Mouse (Mus musculus) stomach, embryonic 14.5 days (tissue): ENCODE measurements around the gene Ccdc18. TPM values are rescaled to one million over a fixed set of nuclear protein-coding genes. Genes with fewer than 3 reads are reported as not detected.

Experiments
- ATAC-seq: fragments of 200-750 bp; cut with Nextera tagmentation; 2 replicates; pipeline ENCODE4 v1.8.0; 2017; ENCODE audit warnings: low read depth, moderate TSS enrichment; ENCODE audit not compliant: insufficient number of reproducible peaks, insufficient read depth, low FRiP score
- H3K27ac ChIP-seq: fragments of 300-500 bp; sonication (generic); 2 replicates; pipeline ENCODE4 v1.5.1; 2014; ENCODE audit warnings: mild to moderate bottlenecking, low read length, moderate library complexity, mixed read lengths
- H3K27me3 ChIP-seq: fragments of 300-500 bp; sonication (generic); 2 replicates; pipeline ENCODE4 v1.6.1; 2014; ENCODE audit warnings: low read length, control low read depth, mixed read lengths; ENCODE audit not compliant: control insufficient read depth, insufficient read depth
- H3K36me3 ChIP-seq: fragments of 300-500 bp; sonication (generic); 2 replicates; pipeline ENCODE4 v1.6.1; 2014; ENCODE audit warnings: mild to moderate bottlenecking, control low read depth, low read length, moderate library complexity, mixed read lengths; ENCODE audit not compliant: control insufficient read depth, insufficient read depth
- H3K4me1 ChIP-seq: fragments of 300-500 bp; sonication (generic); 2 replicates; pipeline ENCODE4 v1.6.1; 2014; ENCODE audit warnings: low read length, control low read depth, mixed read lengths; ENCODE audit not compliant: control insufficient read depth, insufficient read depth
- H3K4me2 ChIP-seq: fragments of 300-500 bp; sonication (generic); replicated peaks from 2 replicates; pipeline ENCODE4 v1.6.1; 2014; ENCODE audit warnings: low read depth, low read length, control low read depth
- H3K4me3 ChIP-seq: fragments of 300-500 bp; sonication (generic); 2 replicates; pipeline ENCODE4 v1.5.1; 2014; ENCODE audit warnings: low read depth, low read length, control low read depth
- H3K9ac ChIP-seq: fragments of 300-500 bp; sonication (generic); replicated peaks from 2 replicates; pipeline ENCODE4 v1.6.1; 2014; ENCODE audit warnings: low read depth, mild to moderate bottlenecking, control low read depth, low read length, moderate library complexity, mixed read lengths
- H3K9me3 ChIP-seq: fragments of 300-500 bp; sonication (generic); 2 replicates; pipeline ENCODE4 v1.6.1; 2016; ENCODE audit warnings: low read depth, low read length, control low read depth; ENCODE audit not compliant: control insufficient read depth
- WGBS: fragments of 180-500 bp; shearing (Covaris S2); extraction: QIAGEN DNeasy Blood & Tissue Kit; methylation state at CpG from one replicate; pipeline ENCODE4 v1.1.7; 2014; 5-methylcytosine and 5-hydroxymethylcytosine counted together
- polyA plus RNA-seq: library from polyadenylated mRNA; unstranded; fragments of >200 nt; fragmentation: Nextera tagmentation; extraction: Ambion mirVana; gene quantifications from 2 replicates; pipeline ENCODE4 v1.2.1, GENCODE M21; 2014

The Ccdc18 gene
- polyA plus RNA-seq, 1 experiment from 2014 or later = 12.3 TPM

- H3K9me3 ChIP-seq = no peaks in the 10 kb centered on the region
- 86% methylated on average over 9 of the region's 9 CpGs for WGBS
- no peaks in the 10 kb centered on the region; the same call in 1 of the 2 replicates for H3K36me3 ChIP-seq
- H3K4me1 ChIP-seq = no peaks in the 10 kb centered on the region
- ATAC-seq = no peak
- no peaks in the 10 kb centered on the region for H3K27me3 ChIP-seq
- no peak overlapping the region for H3K4me2 ChIP-seq
- H3K4me3 ChIP-seq = no peak overlapping the region
- no peak overlapping the region for H3K27ac ChIP-seq
- no peak overlapping the region for H3K9ac ChIP-seq
These were observed 12.3 kb upstream of the Ccdc18 start for GRCm38 (mm10) chr5:108120221-108120900.

DNA sequence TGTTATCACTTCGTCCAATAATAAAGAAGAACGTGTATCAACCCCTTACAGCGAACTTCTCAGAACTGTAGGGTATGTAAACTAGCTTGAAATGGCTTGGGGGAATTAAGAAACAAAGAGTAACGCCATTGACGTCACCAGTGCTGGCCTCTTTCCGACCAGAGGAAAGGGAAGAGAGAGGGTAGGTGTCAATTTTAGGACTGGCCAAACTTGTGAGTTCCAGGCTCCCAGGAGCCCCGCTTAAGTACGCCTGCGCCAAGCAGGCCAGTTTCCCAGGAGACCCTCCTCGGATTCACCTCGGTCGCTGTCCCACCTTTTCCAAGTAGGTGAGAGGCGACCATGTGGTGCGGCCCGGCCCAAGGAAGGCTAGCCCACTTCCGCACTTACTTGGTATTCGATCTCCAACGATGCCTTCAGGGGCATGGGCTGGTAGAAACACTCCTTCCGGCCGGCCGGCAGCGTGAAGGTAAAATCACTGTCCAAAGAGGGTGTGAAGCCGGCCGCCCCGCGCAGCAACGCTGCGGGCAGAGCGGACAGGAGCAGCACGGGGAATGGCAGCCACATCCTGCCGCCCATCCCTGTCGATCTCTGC lies 730 bp upstream of the Ccdc18 start:
- Histone ChIP-seq H3K4me2 (peak overlapping the region; percentile 73), H3K4me1 (peaks cover 4% of the 10 kb centered on the region; the same call in 1 of the 2 replicates), H3K36me3 (peaks cover 5% of the 10 kb centered on the region), H3K27me3 (no peaks in the 10 kb centered on the region), H3K9ac (peak overlapping the region; percentile 76), H3K27ac (peak overlapping the region; percentile 90), H3K4me3 (peak overlapping the region; percentile 86), H3K9me3 (no peaks in the 10 kb centered on the region)
- under 1% methylated on average over 32 of the region's 32 CpGs for WGBS
- ATAC-seq = peak; percentile 6

- Histone ChIP-seq H3K4me3 (no peak overlapping the region), H3K27me3 (no peaks in the 10 kb centered on the region), H3K4me1 (no peaks in the 10 kb centered on the region), H3K4me2 (no peak overlapping the region), H3K27ac (no peak overlapping the region), H3K9ac (no peak overlapping the region), H3K9me3 (no peaks in the 10 kb centered on the region), H3K36me3 (no peaks in the 10 kb centered on the region)
- WGBS = 90% methylated on average over 1 of the region's 1 CpGs
- ATAC-seq = no peak
These were observed 19.9 kb downstream of the Ccdc18 start for GRCm38 (mm10) chr5:108152592-108152991.

- no peak overlapping the region for H3K4me2 ChIP-seq
- H3K9ac ChIP-seq = no peak overlapping the region
- H3K36me3 ChIP-seq = no peaks in the 10 kb centered on the region
- no peak overlapping the region for H3K27ac ChIP-seq
- no peaks in the 10 kb centered on the region for H3K27me3 ChIP-seq
- 92% methylated on average over 2 of the region's 2 CpGs for WGBS
- H3K4me1 ChIP-seq = no peaks in the 10 kb centered on the region
- H3K4me3 ChIP-seq = no peak overlapping the region
- ATAC-seq = no peak
- H3K9me3 ChIP-seq = no peaks in the 10 kb centered on the region
These were observed 28.1 kb downstream of the Ccdc18 start for GRCm38 (mm10) chr5:108160796-108161195.

- no peak overlapping the region for H3K4me3 ChIP-seq
- H3K27ac ChIP-seq = no peak overlapping the region
- H3K4me1 ChIP-seq = no peaks in the 10 kb centered on the region
- H3K9ac ChIP-seq = no peak overlapping the region
- H3K27me3 ChIP-seq = no peaks in the 10 kb centered on the region
- 27% methylated on average over 1 of the region's 1 CpGs for WGBS
- no peak for ATAC-seq
- no peaks in the 10 kb centered on the region for H3K9me3 ChIP-seq
- H3K4me2 ChIP-seq = no peak overlapping the region
- no peaks in the 10 kb centered on the region for H3K36me3 ChIP-seq
These were observed 31.0 kb downstream of the Ccdc18 start for GRCm38 (mm10) chr5:108163695-108164094.

GRCm38 (mm10) chr5:108184050-108184449 lies 51.4 kb downstream of the Ccdc18 start:
- Histone ChIP-seq H3K4me3 (no peak overlapping the region), H3K27ac (no peak overlapping the region), H3K4me1 (no peaks in the 10 kb centered on the region), H3K9ac (no peak overlapping the region), H3K36me3 (no peaks in the 10 kb centered on the region), H3K4me2 (no peak overlapping the region), H3K9me3 (no peaks in the 10 kb centered on the region), H3K27me3 (no peaks in the 10 kb centered on the region)
- no peak for ATAC-seq
- 90% methylated on average over 2 of the region's 2 CpGs for WGBS

DNA sequence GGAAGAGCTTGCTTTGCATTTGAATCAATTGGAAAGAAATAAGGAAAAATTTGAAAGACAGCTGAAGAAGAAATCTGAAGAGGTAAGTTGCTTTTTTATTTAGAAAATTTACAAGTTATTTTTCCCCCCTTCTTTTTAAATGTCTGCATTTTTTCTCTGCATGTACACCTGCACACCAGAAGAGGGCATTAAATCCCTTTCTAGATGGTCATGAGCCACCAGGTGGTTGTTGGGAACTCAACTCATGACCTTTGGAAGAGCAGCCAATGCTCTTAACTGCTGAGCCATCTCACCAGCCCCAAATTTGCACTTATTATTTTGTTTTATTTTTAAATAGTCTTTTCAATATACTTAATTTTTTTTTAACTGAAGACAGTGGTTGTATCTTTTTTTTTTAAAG lies 56.3 kb downstream of the Ccdc18 start:
- Histone ChIP-seq H3K36me3 (no peaks in the 10 kb centered on the region), H3K4me3 (no peak overlapping the region), H3K27me3 (no peaks in the 10 kb centered on the region), H3K9ac (no peak overlapping the region), H3K4me2 (no peak overlapping the region), H3K4me1 (no peaks in the 10 kb centered on the region), H3K27ac (no peak overlapping the region), H3K9me3 (no peaks in the 10 kb centered on the region)
- ATAC-seq = no peak

- ATAC-seq = no peak
- Histone ChIP-seq H3K36me3 (no peaks in the 10 kb centered on the region), H3K9me3 (no peaks in the 10 kb centered on the region), H3K27ac (no peak overlapping the region), H3K9ac (no peak overlapping the region), H3K27me3 (no peaks in the 10 kb centered on the region), H3K4me1 (no peaks in the 10 kb centered on the region), H3K4me3 (no peak overlapping the region), H3K4me2 (no peak overlapping the region)
These were observed 73.3 kb downstream of the Ccdc18 start for GRCm38 (mm10) chr5:108206008-108206407.

DNA sequence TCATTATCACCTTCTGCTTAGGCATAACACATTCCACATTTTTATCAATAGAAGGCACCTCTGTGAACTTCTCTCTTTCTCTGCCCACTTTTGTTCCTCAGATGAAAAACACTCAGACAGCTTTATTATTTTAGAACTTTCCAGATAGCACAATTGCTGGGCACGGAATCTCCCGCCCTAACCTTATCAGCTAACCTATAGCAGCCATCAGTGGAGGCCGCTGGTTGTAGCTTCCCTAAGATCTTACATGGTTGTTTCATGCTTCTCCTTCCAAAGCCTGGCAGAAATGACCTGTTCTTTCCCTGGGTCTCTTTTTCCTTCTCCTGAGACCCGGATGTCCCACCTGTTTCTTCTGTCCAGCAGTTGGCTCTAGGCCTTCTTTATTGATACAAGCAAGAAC lies 78.8 kb downstream of the Ccdc18 start:
- Histone ChIP-seq H3K4me2 (no peak overlapping the region), H3K4me1 (no peaks in the 10 kb centered on the region), H3K9ac (no peak overlapping the region), H3K4me3 (no peak overlapping the region), H3K36me3 (no peaks in the 10 kb centered on the region), H3K27ac (no peak overlapping the region), H3K9me3 (no peaks in the 10 kb centered on the region), H3K27me3 (no peaks in the 10 kb centered on the region)
- WGBS = 88% methylated on average over 4 of the region's 4 CpGs
- no peak for ATAC-seq
